Mouse (Mus musculus) cortical plate, adult 2 months (tissue): ENCODE measurements around the gene Eml2.

Source experiments
- CTCF ChIP-seq: fragments of 200-500 bp; IDR thresholded peaks from 2 replicates; pipeline ENCODE4 v1.5.1; 2011; ENCODE audit warnings: mild to moderate bottlenecking, control low read depth, low read length; ENCODE audit not compliant: insufficient read depth; ENCODE audit errors: extremely low read depth
- POLR2A ChIP-seq: fragments of 200-500 bp; IDR thresholded peaks from 2 replicates; pipeline ENCODE4 v1.6.1; 2011; ENCODE audit warnings: mild to moderate bottlenecking, low read length, control low read depth; ENCODE audit not compliant: insufficient read depth; ENCODE audit errors: extremely low read depth

- TF ChIP-seq CTCF: no peak
- TF ChIP-seq POLR2A: no peak
These were observed 40.1 kb upstream of the Eml2 start for GRCm38 (mm10) chr7:19136168-19136567.
